Mouse (Mus musculus) heart, postnatal 0 days (tissue): Measurements from ENCODE around the gene Dhcr24. TPM values are rescaled to one million over a fixed set of nuclear protein-coding genes. Genes with fewer than 3 reads are reported as not detected.

ENCODE experiments used
- ATAC-seq: fragments of 200-750 bp; cut with Nextera tagmentation; 2 replicates; pipeline ENCODE4 v1.8.0; 2017; ENCODE audit warnings: low read depth, moderate number of reproducible peaks, moderate library complexity; ENCODE audit not compliant: insufficient read depth
- DNase-seq: peaks from one replicate; pipeline ENCODE4 v3.0.0-alpha.2; 2016; ENCODE audit warnings: low spot score
- H3K27ac ChIP-seq: fragments of 300-500 bp; sonication (generic); 2 replicates; pipeline ENCODE4 v1.5.1; 2014; ENCODE audit warnings: low read depth, mild to moderate bottlenecking
- H3K27me3 ChIP-seq: fragments of 300-500 bp; sonication (generic); 2 replicates; pipeline ENCODE4 v1.6.1; 2014; ENCODE audit warnings: low read length, mixed read lengths; ENCODE audit not compliant: control insufficient read depth, insufficient read depth
- H3K36me3 ChIP-seq: fragments of 300-500 bp; sonication (generic); replicated peaks from 2 replicates; pipeline ENCODE4 v1.6.1; 2014; ENCODE audit warnings: low read length, mixed read lengths; ENCODE audit not compliant: control insufficient read depth, insufficient read depth
- H3K4me1 ChIP-seq: fragments of 300-500 bp; sonication (generic); 2 replicates; pipeline ENCODE4 v1.6.1; 2014; ENCODE audit warnings: antibody characterized with exemption; ENCODE audit not compliant: control insufficient read depth, insufficient read depth
- H3K4me2 ChIP-seq: fragments of 300-500 bp; sonication (generic); 2 replicates; pipeline ENCODE4 v1.6.1; 2014; ENCODE audit warnings: low read depth, mild to moderate bottlenecking, low read length, moderate library complexity
- H3K4me3 ChIP-seq: fragments of 300-500 bp; sonication (generic); 2 replicates; pipeline ENCODE4 v1.5.1; 2014; ENCODE audit warnings: low read depth, low read length
- H3K9ac ChIP-seq: fragments of 300-500 bp; sonication (generic); replicated peaks from 2 replicates; pipeline ENCODE4 v1.6.1; 2014; ENCODE audit warnings: low read depth, low read length, mixed read lengths
- H3K9me3 ChIP-seq: fragments of 300-500 bp; sonication (generic); replicated peaks from 2 replicates; pipeline ENCODE4 v1.6.1; 2016; ENCODE audit warnings: low read length; ENCODE audit not compliant: control insufficient read depth
- CTCF ChIP-seq: IDR thresholded peaks from 2 replicates; pipeline ENCODE4 v1.5.1; 2016; ENCODE audit warnings: antibody characterized with exemption, control low read depth, low read depth
- EP300 ChIP-seq: IDR thresholded peaks from 2 replicates; pipeline ENCODE4 v1.6.1; 2016; ENCODE audit warnings: antibody characterized with exemption, low read depth
- WGBS: fragments of 180-500 bp; shearing (Covaris S2); extraction: QIAGEN DNeasy Blood & Tissue Kit; methylation state at CpG from one replicate; pipeline ENCODE4 v1.1.7; 2014; 5-methylcytosine and 5-hydroxymethylcytosine counted together
- polyA plus RNA-seq: library from polyadenylated mRNA; unstranded; fragments of >200 nt; fragmentation: Nextera tagmentation; extraction: Ambion mirVana; gene quantifications from 2 replicates; pipeline ENCODE4 v1.2.1, GENCODE M21; 2015
- total RNA-seq: library from RNA; depleted of rRNA; stranded (reverse); fragments of >200 nt; gene quantifications from 2 replicates; pipeline ENCODE4 v1.2.3, GENCODE M21; 2014; ENCODE audit warnings: low replicate concordance; rRNA removed

The Dhcr24 gene
- 41.8 and 43.2 TPM in 2 replicates for total RNA-seq
- polyA plus RNA-seq: 1.7 and 1.9 TPM in 2 replicates

DNA sequence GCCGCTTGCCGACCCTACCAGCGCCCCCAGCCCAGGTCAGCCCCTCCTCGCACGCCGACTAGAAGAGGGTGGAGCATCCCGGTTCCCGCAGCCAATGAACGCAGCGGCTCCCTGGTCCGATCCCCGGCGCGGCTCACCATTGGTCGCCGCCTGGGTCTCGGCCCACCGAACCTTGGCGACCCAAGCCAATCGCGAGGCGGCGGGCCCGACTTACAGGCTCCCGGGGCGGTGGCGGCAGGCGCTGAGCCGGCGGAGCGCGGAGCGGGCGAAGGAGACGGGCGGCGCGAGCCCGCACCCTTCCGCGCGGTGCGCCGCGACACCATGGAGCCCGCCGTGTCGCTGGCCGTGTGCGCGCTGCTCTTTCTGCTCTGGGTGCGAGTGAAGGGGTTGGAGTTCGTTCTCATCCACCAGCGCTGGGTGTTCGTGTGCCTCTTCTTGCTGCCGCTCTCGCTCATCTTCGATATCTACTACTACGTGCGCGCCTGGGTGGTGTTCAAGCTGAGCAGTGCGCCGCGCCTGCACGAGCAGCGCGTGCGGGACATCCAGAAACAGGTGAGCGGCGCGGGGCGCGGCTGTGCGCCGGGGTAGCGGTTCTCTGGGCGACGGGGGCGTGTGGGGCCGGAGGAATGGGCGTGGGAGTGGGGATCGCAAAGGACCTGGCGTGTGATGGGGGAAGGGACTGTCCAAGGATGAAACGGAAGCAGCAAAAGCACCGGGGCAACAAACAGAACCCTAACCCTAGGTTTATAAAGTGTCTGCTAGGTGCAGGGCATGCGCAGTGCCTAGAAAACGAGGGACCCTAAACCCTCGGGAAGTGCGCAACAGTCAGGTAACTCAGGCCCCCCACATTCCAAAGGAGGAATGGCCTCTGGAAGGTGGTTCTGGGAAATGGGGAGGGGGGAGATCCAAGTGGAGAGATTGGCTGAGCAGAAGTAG is at the start of gene Dhcr24:
Gene Dhcr24 (plus strand): TSS at position 193 of the 936 bp plus-strand sequence.
- WGBS: under 1% methylated on average over 78 of the region's 89 CpGs
- Histone ChIP-seq H3K27me3 (no peaks in the 10 kb centered on the region), H3K9ac (peak within 1 kb of the TSS; percentile 58), H3K4me2 (peak within 1 kb of the TSS; percentile 100), H3K36me3 (peaks cover 20% of the 10 kb centered on the region), H3K27ac (peak within 1 kb of the TSS; percentile 13; the same call in 1 of the 2 replicates), H3K4me3 (peak within 1 kb of the TSS; percentile 88), H3K9me3 (no peaks in the 10 kb centered on the region), H3K4me1 (peaks cover 26% of the 10 kb centered on the region)
- peak; percentile 97 for ATAC-seq
- TF ChIP-seq CTCF: no peak
- no peak for TF ChIP-seq EP300
- peak; percentile 90 for DNase-seq

DNA sequence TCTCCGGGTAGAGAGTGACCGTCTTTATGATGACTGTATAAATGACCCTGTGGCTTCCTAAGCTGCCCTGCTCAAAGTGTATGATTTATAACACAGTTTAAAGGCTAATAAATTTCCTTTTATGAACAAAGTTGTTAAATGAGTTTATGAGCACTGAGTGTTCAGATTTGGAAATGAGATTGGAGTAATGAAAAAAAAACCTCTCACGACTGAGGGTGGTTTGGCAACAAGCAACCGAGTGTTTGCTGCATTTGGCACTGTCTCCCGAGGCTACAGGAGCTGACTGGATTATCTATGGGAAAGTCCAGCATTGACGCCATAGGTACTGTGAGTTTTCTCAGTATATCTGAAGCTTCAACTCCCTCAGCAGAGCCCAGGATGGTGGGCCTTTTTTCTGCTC is 46.2 kb upstream of the Dhcr24 start:
- H3K4me3 ChIP-seq: no peak overlapping the region
- TF ChIP-seq EP300 (no peak), CTCF (no peak)
- H3K4me2 ChIP-seq: no peak overlapping the region
- no peak for ATAC-seq
- no peak overlapping the region for H3K9ac ChIP-seq
- no peak overlapping the region for H3K27ac ChIP-seq
- no peaks in the 10 kb centered on the region for H3K36me3 ChIP-seq
- 69% methylated on average over 6 of the region's 6 CpGs for WGBS
- no peaks in the 10 kb centered on the region for H3K27me3 ChIP-seq
- DNase-seq: no peak
- H3K9me3 ChIP-seq: no peaks in the 10 kb centered on the region
- no peaks in the 10 kb centered on the region for H3K4me1 ChIP-seq

DNA sequence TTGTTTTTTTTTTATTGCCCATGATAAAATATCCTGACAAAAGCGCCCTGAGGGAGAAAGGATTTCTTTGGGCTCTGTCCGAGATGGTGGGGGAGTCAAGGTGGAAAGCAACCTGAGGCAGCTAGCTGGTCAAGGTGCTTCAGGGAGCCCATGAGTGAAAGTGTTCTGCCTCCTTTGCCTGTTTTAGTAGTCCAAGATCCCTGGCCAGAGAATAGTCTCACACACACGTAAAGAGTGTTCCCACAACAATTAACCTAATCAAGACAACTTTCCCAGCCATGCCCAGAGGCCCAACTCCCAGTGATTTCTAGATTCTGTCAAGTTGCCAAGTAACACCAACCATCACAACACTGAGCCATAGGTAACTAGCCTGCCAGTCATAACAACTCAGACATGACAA is 38.3 kb upstream of the Dhcr24 start:
- no peak overlapping the region for H3K27ac ChIP-seq

GRCm38 (mm10) chr4:106524131-106524530 is 36.7 kb upstream of the Dhcr24 start:
- ATAC-seq (no peak), DNase-seq (no peak)
- Histone ChIP-seq H3K4me2 (no peak overlapping the region), H3K27me3 (no peaks in the 10 kb centered on the region), H3K9ac (no peak overlapping the region), H3K27ac (no peak overlapping the region), H3K9me3 (no peaks in the 10 kb centered on the region), H3K4me3 (no peak overlapping the region), H3K36me3 (no peaks in the 10 kb centered on the region), H3K4me1 (no peaks in the 10 kb centered on the region)
- no peak for TF ChIP-seq CTCF
- TF ChIP-seq EP300: no peak
- WGBS: 58% methylated on average over 2 of the region's 2 CpGs

More for the DNA sequence above, 38.3 kb upstream of the Dhcr24 start:
- Histone ChIP-seq H3K9ac (no peak overlapping the region), H3K4me3 (no peak overlapping the region), H3K36me3 (no peaks in the 10 kb centered on the region), H3K9me3 (no peaks in the 10 kb centered on the region), H3K4me2 (no peak overlapping the region), H3K27me3 (no peaks in the 10 kb centered on the region), H3K4me1 (no peaks in the 10 kb centered on the region)
- no peak for ATAC-seq
- 70% methylated on average over 3 of the region's 3 CpGs for WGBS
- DNase-seq: no peak
- TF ChIP-seq EP300 (no peak), CTCF (no peak)

GRCm38 (mm10) chr4:106525001-106525400 is 35.8 kb upstream of the Dhcr24 start:
- Histone ChIP-seq H3K9me3 (no peaks in the 10 kb centered on the region), H3K4me2 (no peak overlapping the region), H3K4me1 (no peaks in the 10 kb centered on the region), H3K36me3 (no peaks in the 10 kb centered on the region), H3K27ac (no peak overlapping the region), H3K27me3 (no peaks in the 10 kb centered on the region), H3K9ac (no peak overlapping the region), H3K4me3 (no peak overlapping the region)
- DNase-seq: no peak
- WGBS: 81% methylated on average over 2 of the region's 2 CpGs
- TF ChIP-seq EP300 (no peak), CTCF (no peak)
- ATAC-seq: no peak
